Mouse (Mus musculus) heart, adult 18-20 months (tissue): Measurements from ENCODE around the gene Slco2a1. TPM values are rescaled to one million over a fixed set of nuclear protein-coding genes. Genes with fewer than 3 reads are reported as not detected.

Source experiments
- DNase-seq, 2 experiments: peaks; one replicate each; pipeline ENCODE4 v3.0.0; 2021 to 2022; ENCODE audit warnings: mixed read lengths in 1 of 2
- total RNA-seq, 2 experiments: library from RNA; stranded (reverse); gene quantifications; 2 replicates each; pipeline ENCODE4 v1.2.3; 2021

The Slco2a1 gene
- total RNA-seq, 2 experiments from 2014 or later = 1.8 to 3.8 TPM

DNA sequence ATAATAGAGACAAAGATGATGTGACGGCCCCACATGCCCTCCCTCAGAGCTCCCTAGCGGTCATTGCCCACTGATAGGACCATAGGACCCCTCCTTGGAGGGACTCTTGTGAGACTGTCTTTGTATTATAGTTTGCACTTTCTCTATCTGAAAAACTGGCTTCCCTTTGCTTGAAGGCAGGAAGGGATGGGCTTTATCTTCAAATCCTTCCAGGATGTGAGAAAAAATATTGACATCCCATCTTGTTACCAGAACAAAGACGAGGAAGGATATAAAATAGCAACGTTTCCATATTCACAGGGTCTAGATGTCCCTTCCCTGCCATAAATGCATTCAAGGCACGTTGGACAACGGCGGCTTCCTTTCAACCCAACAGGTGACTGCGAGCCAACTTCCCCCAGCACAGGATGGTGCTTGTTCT, 48.5 kb downstream of the Slco2a1 start:
- no peak for DNase-seq

- no peak for DNase-seq
Measured at GRCm38 (mm10) chr9:103038266-103038665, 49.8 kb downstream of the Slco2a1 start.

- DNase-seq = no peak
Measured at GRCm38 (mm10) chr9:103038705-103039104, 50.2 kb downstream of the Slco2a1 start.

- no peak for DNase-seq
Measured at GRCm38 (mm10) chr9:103040581-103040980, 52.1 kb downstream of the Slco2a1 start.

- no peak for DNase-seq
Measured at GRCm38 (mm10) chr9:103045406-103045805, 56.9 kb downstream of the Slco2a1 start.

DNA sequence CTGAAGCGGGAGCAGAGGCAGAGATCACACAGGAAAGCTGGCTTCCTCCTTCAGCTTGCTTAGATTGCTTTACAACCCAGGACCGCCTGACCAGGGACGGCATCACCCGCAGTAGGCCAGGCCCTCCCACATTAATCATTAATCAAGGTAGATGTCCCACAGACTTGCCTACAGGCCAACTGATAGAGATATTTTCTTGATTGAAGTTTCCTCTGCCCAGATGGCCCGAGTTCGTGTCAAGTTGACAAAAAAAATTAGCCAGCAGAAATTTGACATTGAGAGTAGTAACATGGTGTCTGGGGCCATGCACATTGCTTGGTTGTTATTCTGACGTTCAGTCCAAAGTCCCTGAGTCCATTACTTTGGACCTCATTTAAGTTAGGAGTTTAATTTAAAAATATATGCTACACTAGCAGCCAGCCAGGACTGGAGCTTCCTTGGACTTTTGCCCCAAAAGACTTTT, 60.6 kb downstream of the Slco2a1 start:
- no peak for DNase-seq

GRCm38 (mm10) chr9:103053829-103054228, 65.3 kb downstream of the Slco2a1 start:
- no peak for DNase-seq

DNA sequence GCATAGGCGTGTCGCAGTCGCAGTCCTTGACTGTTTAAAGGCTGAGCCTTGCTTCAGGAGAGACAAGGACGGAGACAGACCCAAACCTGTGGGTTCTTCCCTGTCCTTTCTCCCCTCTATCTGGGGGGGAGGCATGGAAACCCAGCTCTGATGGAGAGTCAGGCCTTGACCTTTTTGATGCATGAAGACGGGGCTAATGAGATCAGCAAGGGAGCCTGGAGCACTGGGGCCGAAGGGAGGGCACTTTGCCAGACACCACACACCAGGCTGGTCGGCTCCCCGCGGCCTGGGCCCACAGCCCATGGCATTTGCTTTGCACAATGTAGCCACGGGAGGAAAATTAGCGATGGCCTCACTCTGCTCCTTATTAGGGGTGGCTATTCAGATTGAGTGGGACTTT, 66.5 kb downstream of the Slco2a1 start:
- no peak for DNase-seq

DNA sequence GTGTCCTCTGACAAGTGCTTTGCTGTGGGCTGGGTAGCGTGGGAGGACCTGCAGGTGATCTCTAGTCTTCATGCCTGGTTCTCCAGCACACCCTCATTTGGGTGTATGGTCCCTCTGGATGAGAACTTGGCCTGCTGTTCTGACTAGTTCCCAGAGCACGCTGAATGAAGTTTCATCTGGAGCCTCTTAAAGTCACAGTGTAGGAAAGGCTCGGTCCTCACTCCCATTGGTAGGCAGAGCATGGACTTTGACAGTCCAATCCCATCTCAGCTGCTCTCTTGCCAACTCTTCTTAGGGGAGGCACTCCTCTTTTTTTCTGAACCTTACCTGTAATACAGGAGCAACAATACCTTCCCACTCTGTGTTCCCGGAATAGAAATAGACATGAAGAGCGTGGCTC, 67.7 kb downstream of the Slco2a1 start:
- no peak for DNase-seq

GRCm38 (mm10) chr9:103060551-103060950, 72.0 kb downstream of the Slco2a1 start:
- DNase-seq = no peak

GRCm38 (mm10) chr9:103061471-103062053, 73.0 kb downstream of the Slco2a1 start:
- no peak for DNase-seq

- no peak for DNase-seq
Measured at GRCm38 (mm10) chr9:103063591-103063990, 75.1 kb downstream of the Slco2a1 start.

DNA sequence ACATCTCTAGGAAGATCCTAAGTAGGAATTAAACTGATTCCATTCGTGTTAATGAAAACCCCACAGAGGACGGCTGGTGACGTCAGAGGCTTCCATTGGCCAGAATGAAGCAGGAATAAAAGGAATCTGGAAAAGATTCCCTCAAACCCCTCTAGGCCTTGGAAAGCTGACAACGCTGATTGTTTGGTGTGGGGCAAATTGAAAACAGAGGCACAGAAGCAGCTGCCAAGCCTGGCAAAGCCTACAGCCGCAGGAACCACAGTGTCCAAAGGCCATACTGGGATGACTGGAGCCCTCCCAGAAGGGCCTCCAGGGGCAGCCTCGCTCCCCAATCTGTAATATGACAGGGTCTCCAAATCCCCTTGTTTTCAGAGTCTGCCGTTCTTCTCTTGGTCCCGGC, 78.3 kb downstream of the Slco2a1 start:
- no peak for DNase-seq

- no peak for DNase-seq
Measured at GRCm38 (mm10) chr9:103067651-103068050, 79.1 kb downstream of the Slco2a1 start.

GRCm38 (mm10) chr9:103068769-103069168, 80.3 kb downstream of the Slco2a1 start:
- DNase-seq = peak; percentile 33 to 42

DNA sequence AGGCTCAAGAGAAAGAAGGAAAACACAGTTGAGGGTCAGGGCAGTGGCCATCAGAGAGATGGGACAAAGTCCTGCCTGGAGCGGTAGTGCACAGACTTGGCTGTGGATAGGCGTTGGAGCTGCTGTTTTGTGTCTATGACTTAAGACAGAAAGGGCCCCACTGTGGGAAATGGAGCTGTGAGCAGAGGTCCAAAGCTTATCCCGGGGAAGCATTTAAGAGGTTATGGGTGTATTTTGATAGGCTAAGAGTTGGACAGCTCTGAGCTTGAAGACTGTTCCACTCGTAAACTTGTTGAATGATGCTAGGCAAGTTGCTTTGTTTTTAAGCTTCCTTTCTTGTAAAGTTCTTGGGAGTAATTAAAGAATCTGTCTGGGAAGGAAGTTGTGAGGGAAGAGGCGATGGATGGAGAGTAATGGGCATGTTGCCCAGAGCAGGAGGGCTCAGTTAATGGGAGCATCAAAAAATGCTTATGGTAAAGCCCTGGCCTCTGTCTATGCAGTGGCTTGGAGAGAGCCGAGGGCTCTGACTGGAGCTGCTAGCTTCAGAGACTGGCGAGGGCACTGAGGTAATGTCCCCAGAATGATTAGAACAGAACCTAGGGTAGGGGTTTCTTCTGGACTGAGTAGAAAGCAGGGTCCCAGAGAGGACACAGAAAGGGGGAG, 83.2 kb downstream of the Slco2a1 start:
- no peak for DNase-seq

GRCm38 (mm10) chr9:103072204-103072599, 83.7 kb downstream of the Slco2a1 start:
- no peak for DNase-seq

GRCm38 (mm10) chr9:103072926-103073515, 84.5 kb downstream of the Slco2a1 start:
- no peak for DNase-seq

GRCm38 (mm10) chr9:103076836-103077531, 88.5 kb downstream of the Slco2a1 start:
- peak; percentile 36 to 60 for DNase-seq

DNA sequence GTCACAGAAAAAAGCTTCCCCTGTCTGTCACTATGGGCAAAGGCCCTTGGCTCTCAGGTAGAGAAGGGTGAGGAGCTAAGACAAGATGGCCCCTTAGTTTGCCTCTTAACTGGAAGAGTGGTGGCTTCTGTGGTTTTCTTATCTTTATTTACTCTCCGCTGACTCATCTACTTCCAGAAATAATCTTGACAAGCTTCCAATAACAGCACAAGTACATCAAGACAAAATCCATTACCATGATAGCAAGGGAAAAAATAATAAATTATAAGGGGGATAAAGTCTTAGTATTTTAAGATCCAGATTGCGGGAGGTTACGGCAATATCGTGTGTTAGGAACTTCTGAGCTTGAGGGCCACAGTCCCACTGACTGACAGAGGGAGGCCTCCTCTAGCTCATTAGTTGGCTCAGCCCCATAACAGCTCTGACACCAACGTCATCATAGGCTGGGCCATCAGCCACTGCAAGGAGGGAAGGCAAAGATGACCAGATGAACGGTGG, 89.7 kb downstream of the Slco2a1 start:
- peak in 1 of 2 experiments; percentile 33 for DNase-seq

GRCm38 (mm10) chr9:103080211-103080610, 91.7 kb downstream of the Slco2a1 start:
- DNase-seq = no peak

DNA sequence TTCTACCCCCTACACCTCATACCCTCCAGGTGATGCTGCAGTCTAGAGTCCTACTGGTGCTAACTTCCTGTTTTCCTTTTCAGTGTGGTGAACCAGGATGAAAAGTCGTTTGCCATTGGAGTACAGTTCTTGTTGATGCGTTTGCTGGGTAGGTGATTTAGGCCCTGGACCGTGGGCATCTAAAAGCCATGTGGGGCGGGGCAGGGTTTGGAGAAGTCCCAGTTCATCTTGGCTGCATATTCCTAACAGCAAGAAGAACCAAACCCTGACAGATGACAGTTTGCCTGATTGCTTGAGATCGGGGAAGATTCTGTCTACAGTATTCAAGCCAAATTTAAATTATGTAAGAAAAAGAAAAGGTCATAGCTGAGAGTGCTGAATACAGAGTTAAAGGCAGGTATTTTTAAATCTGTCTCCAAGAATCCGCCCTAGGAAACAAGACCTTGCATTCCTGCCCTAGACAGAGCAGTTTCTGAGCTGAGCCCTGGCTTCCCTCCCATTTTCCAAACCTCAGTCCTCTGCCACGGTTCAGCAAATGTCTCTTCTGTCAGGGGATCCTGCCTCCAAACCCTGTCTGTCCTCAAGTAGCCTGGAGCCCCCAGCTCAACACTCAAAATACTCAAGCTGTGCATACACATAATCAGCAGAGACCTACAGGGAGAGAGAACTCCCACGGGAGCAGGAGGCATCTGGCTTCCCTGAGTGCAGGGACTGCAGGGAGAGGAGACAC, 93.9 kb downstream of the Slco2a1 start:
- DNase-seq = no peak
